Mouse (Mus musculus): Measurements from ENCODE around the gene Ear14. TPM values are rescaled to one million over a fixed set of nuclear protein-coding genes. Genes with fewer than 3 reads are reported as not detected.
"Not testable (repeated sequence)": the region's sequence is repeated elsewhere in the genome, so short reads cannot be mapped to it uniquely, and the experiment has no call there.

The Ear14 gene
- not detected in 2 replicates for polyA plus RNA-seq (2012; rRNA removed)

DNA sequence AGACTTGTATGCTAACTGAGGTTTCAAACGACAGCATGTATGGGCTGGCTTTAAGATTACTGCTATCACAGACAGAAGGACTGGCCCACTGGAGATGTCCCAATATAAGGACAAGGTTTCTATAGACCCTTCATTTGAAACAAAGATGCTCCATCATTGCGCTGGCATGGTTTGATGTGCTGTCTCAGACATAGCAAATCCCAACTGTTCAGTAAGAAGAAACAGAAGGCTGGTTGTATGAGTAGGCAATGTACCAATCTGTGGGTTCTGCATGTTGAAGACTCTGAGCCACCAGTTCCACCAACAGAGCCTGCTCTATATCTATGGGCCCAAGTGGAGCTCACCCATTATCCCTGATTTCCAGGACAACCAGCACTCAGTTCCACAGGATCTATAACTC is at the start of gene Ear14:
Gene Ear14 (plus strand): TSS at position 277 of the 400 bp plus-strand sequence.
- TF ChIP-seq CTCF (IDR thresholded peaks at IDR 0.05; ENCODE audit: control insufficient read depth, insufficient read depth, insufficient replicate concordance, low read depth, low read length) = no peak
- TF ChIP-seq POLR2A (IDR thresholded peaks at IDR 0.05; ENCODE audit: control insufficient read depth, low read depth, low read length) = no peak
- no peak within 1 kb of the TSS for H3K4me3 ChIP-seq (ENCODE audit: control insufficient read depth, low read depth, low read length)

DNA sequence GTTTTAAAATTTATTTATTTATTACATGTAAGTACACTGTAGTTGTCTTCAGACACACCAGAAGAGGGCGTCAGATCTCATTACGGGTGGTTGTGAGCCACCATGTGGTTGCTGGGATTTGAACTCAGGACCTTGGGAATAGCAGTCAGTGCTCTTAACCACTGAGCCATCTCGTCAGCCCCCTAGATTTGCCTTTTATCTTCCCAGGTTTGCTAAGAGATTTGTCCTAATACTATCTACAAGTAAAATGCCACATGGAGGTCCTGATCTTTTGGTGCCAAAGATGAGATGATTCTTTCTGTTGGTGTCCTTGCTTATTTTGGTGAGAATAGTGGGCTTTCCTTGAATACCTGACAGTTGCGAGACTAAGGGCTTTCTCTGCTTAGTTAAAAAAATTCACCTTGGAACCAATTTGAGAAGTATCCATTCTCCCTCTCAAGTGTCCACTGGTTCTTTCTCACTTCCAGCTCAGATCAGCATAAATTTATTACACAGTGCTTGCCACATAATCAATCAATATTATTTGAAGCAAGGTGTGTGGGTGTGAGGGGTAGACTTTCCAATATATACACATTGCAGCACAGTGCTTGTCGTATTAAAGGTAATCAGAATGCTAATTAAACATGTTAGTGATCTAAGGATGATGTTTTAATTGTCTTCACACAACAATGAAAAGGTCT is 47.0 kb upstream of the Ear14 start:
- no peaks in the 10 kb centered on the region for H3K36me3 ChIP-seq (ENCODE audit: control insufficient read depth, insufficient read depth, low read length)
- no peaks in the 10 kb centered on the region for H3K27me3 ChIP-seq (ENCODE audit: control insufficient read depth, insufficient read depth, low read length)
- H3K4me1 ChIP-seq (ENCODE audit: control insufficient read depth, insufficient read depth, low read length) = no peaks in the 10 kb centered on the region
- TF ChIP-seq CTCF (IDR thresholded peaks at IDR 0.05; ENCODE audit: control insufficient read depth, insufficient read depth, insufficient replicate concordance, low read depth, low read length) (no peak), POLR2A (IDR thresholded peaks at IDR 0.05; ENCODE audit: control insufficient read depth, low read depth, low read length) (no peak)
- H3K27ac ChIP-seq (ENCODE audit: control insufficient read depth, insufficient read depth, low read depth, low read length) = no peak overlapping the region
- H3K4me3 ChIP-seq (ENCODE audit: control insufficient read depth, low read depth, low read length) = no peak overlapping the region

More for the DNA sequence above, at the start of gene Ear14:
- no peaks in the 10 kb centered on the region for H3K36me3 ChIP-seq (ENCODE audit: control insufficient read depth, insufficient read depth, low read length)
- no peak within 1 kb of the TSS for H3K27ac ChIP-seq (ENCODE audit: control insufficient read depth, insufficient read depth, low read depth, low read length)
- H3K4me1 ChIP-seq (ENCODE audit: control insufficient read depth, insufficient read depth, low read length) = no peaks in the 10 kb centered on the region
- H3K27me3 ChIP-seq (ENCODE audit: control insufficient read depth, insufficient read depth, low read length) = no peaks in the 10 kb centered on the region

DNA sequence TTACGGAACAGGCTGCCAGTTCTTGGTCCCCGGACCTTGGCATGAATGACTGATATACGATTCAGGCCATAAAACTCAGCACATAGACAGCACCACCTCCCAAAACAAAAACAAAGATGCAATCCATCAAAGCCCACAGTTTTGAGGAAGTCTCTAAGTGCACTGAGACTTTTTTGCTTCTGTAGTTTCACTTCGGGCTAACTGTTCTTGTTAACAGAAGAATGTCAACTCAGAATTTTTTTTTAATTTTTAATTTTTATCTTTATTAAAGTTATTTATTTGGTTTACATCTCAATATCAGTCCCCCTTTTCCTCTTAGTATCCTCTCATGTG is 46.5 kb upstream of the Ear14 start:
- no peak for TF ChIP-seq CTCF (IDR thresholded peaks at IDR 0.05; ENCODE audit: control insufficient read depth, insufficient read depth, insufficient replicate concordance, low read depth, low read length)
- TF ChIP-seq POLR2A (IDR thresholded peaks at IDR 0.05; ENCODE audit: control insufficient read depth, low read depth, low read length) = no peak
- Histone ChIP-seq H3K27me3 (ENCODE audit: control insufficient read depth, insufficient read depth, low read length) (no peaks in the 10 kb centered on the region), H3K27ac (ENCODE audit: control insufficient read depth, insufficient read depth, low read depth, low read length) (no peak overlapping the region), H3K4me1 (ENCODE audit: control insufficient read depth, insufficient read depth, low read length) (no peaks in the 10 kb centered on the region), H3K4me3 (ENCODE audit: control insufficient read depth, low read depth, low read length) (no peak overlapping the region), H3K36me3 (ENCODE audit: control insufficient read depth, insufficient read depth, low read length) (no peaks in the 10 kb centered on the region)

DNA sequence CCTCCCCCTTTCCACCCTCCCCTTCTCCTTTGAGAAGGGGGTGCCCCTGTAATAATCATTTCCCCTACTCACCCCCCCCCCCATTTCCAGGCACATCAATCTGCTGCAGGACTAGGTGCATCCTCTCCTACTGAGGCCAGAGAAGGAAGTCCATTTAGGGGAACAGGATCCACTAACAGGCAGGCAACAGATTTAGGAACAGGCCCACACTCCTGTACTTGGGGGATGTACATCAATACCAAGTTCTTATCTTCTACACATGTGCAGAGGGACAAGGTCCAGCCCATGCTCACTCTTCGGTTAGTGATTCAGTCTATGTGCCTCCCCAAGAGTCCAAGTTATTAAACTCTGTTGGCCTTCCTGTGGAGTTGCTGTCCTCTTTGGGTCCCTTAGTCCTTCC is 46.1 kb upstream of the Ear14 start:
- TF ChIP-seq CTCF (IDR thresholded peaks at IDR 0.05; ENCODE audit: control insufficient read depth, insufficient read depth, insufficient replicate concordance, low read depth, low read length) = no peak
- no peak for TF ChIP-seq POLR2A (IDR thresholded peaks at IDR 0.05; ENCODE audit: control insufficient read depth, low read depth, low read length)
- H3K27me3 ChIP-seq (ENCODE audit: control insufficient read depth, insufficient read depth, low read length) = no peaks in the 10 kb centered on the region
- H3K4me3 ChIP-seq (ENCODE audit: control insufficient read depth, low read depth, low read length) = no peak overlapping the region

DNA sequence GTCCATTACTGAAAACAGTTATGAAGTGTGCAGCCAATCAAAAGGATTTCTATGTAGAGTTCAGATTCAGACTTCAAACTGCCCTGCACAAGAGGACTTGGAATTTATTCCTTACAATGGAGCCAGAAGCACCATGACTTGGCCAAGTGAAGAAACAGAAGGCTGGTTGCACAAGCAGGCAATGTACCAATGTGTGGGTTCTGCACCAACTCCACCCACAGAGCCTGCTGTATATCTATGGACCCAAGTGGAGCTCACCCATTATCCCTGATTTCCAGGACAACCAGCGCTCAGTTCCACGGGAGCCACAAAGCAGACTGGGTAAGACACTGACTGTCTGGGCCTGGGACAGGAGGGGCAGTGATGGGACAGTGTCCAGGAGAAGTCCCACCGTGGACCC is 41.2 kb upstream of the Ear14 start, which contains the start of gene Rnase2b:
Gene Rnase2b (plus strand): TSS at position 285 of the 400 bp plus-strand sequence.
- not testable (repeated sequence) for H3K27ac ChIP-seq (ENCODE audit: control insufficient read depth, insufficient read depth, low read depth, low read length); H3K27me3 ChIP-seq (ENCODE audit: control insufficient read depth, insufficient read depth, low read length); H3K4me1 ChIP-seq (ENCODE audit: control insufficient read depth, insufficient read depth, low read length); H3K36me3 ChIP-seq (ENCODE audit: control insufficient read depth, insufficient read depth, low read length); H3K4me3 ChIP-seq (ENCODE audit: control insufficient read depth, low read depth, low read length)

More for the DNA sequence above, 46.1 kb upstream of the Ear14 start:
- Histone ChIP-seq H3K4me1 (ENCODE audit: control insufficient read depth, insufficient read depth, low read length) (no peaks in the 10 kb centered on the region), H3K27ac (ENCODE audit: control insufficient read depth, insufficient read depth, low read depth, low read length) (no peak overlapping the region), H3K36me3 (ENCODE audit: control insufficient read depth, insufficient read depth, low read length) (no peaks in the 10 kb centered on the region)

DNA sequence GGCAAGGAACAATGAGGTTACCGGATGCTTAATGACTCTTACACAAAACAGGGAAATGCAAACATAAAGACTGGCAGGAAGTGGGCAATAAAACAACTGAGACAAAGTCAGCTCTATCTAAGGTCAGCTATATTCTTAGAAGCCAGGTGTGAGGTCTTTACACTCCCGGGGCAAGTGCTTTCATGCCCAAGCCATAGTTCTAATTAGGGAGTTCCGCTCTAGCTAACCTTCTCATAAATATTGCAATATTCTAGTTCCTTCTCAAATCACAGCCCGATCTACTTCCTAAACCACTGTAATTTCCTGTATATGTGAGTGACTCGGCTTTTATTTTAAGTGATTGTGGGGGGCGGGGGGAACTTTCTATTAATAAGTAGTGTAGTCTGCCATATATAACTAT is 39.9 kb upstream of the Ear14 start:
- H3K4me3 ChIP-seq (ENCODE audit: control insufficient read depth, low read depth, low read length); H3K4me1 ChIP-seq (ENCODE audit: control insufficient read depth, insufficient read depth, low read length); H3K27me3 ChIP-seq (ENCODE audit: control insufficient read depth, insufficient read depth, low read length); H3K36me3 ChIP-seq (ENCODE audit: control insufficient read depth, insufficient read depth, low read length); H3K27ac ChIP-seq (ENCODE audit: control insufficient read depth, insufficient read depth, low read depth, low read length): not testable (repeated sequence)

DNA sequence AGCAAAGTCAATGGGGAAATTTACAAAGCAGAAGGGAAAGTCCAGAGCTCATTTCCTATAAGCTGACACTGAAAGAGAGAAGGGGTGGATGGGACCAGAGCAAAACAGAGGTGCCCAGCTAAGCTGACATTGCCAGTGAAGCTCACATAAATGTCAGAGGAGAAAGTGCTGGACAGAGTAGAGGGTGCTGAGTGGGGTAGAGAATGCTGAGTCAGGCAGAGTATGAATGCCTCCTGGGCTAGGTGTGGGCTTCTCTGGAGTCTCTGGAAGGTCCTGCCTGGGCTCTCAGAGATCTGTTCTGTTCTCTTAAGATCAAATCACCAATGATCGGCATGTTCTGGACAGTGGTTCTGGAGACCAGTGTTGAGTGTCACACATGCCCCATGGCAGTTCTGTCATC is 37.8 kb upstream of the Ear14 start:
- Histone ChIP-seq H3K4me1 (ENCODE audit: control insufficient read depth, insufficient read depth, low read length) (no peaks in the 10 kb centered on the region), H3K4me3 (ENCODE audit: control insufficient read depth, low read depth, low read length) (no peak overlapping the region), H3K36me3 (ENCODE audit: control insufficient read depth, insufficient read depth, low read length) (no peaks in the 10 kb centered on the region), H3K27ac (ENCODE audit: control insufficient read depth, insufficient read depth, low read depth, low read length) (no peak overlapping the region), H3K27me3 (ENCODE audit: control insufficient read depth, insufficient read depth, low read length) (no peaks in the 10 kb centered on the region)
- TF ChIP-seq CTCF (IDR thresholded peaks at IDR 0.05; ENCODE audit: control insufficient read depth, insufficient read depth, insufficient replicate concordance, low read depth, low read length) (no peak), POLR2A (IDR thresholded peaks at IDR 0.05; ENCODE audit: control insufficient read depth, low read depth, low read length) (no peak)

DNA sequence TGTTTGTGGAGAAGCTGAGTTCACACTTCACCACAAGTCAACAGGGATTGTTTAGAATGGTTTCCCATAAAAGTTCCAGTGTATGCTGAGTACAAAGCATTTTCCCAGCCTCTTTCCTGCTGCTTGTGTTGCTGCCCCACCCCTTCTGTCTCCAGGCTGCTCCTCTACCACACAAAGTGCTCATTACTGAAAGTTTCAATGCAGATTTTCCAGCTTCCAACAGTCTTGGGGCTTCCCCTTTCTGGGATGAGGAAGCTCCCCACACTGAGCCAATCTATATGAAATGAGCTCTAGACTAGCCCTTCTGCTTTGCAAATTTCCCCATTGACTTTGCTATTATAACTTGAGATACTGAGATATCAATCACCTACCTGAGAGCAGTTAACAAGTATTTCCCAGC is 37.1 kb upstream of the Ear14 start:
- H3K4me3 ChIP-seq (ENCODE audit: control insufficient read depth, low read depth, low read length) = no peak overlapping the region
- no peaks in the 10 kb centered on the region for H3K27me3 ChIP-seq (ENCODE audit: control insufficient read depth, insufficient read depth, low read length)
- TF ChIP-seq CTCF (IDR thresholded peaks at IDR 0.05; ENCODE audit: control insufficient read depth, insufficient read depth, insufficient replicate concordance, low read depth, low read length) (no peak), POLR2A (IDR thresholded peaks at IDR 0.05; ENCODE audit: control insufficient read depth, low read depth, low read length) (no peak)
- no peaks in the 10 kb centered on the region for H3K36me3 ChIP-seq (ENCODE audit: control insufficient read depth, insufficient read depth, low read length)
- H3K4me1 ChIP-seq (ENCODE audit: control insufficient read depth, insufficient read depth, low read length) = no peaks in the 10 kb centered on the region
- no peak overlapping the region for H3K27ac ChIP-seq (ENCODE audit: control insufficient read depth, insufficient read depth, low read depth, low read length)

Data from testis, adult 2 months (tissue).